Mouse (Mus musculus): ENCODE results near the gene Tcap. TPM values are rescaled to one million over a fixed set of nuclear protein-coding genes. Genes with fewer than 3 reads are reported as not detected.
A peak's percentile ranks its signal among the peaks of the same experiment; 100 is the strongest.

Gene Tcap
- polyA plus RNA-seq, 1 experiment from 2014 or later = 143 TPM

GRCm38 (mm10) chr11:98342000-98342945 lies 41.3 kb upstream of the Tcap start:
- H3K9ac ChIP-seq = peak overlapping the region; percentile 65
- peak; percentile 57 for ATAC-seq (ENCODE audit: insufficient number of reproducible peaks, low FRiP score)
- peaks cover 69% of the 10 kb centered on the region for H3K27me3 ChIP-seq (replicated peaks)
- peaks cover 26% of the 10 kb centered on the region for H3K4me1 ChIP-seq (replicated peaks)
- WGBS = 2% methylated on average over 29 of the region's 29 CpGs
- H3K36me3 ChIP-seq = no peaks in the 10 kb centered on the region
- no peaks in the 10 kb centered on the region for H3K9me3 ChIP-seq (replicated peaks)
- no peak overlapping the region for H3K27ac ChIP-seq (ENCODE audit: poor library complexity, severe bottlenecking)
- H3K4me3 ChIP-seq = peak overlapping the region; percentile 42
- peak overlapping the region; percentile 84 for H3K4me2 ChIP-seq

- H3K4me3 ChIP-seq = peak overlapping the region; percentile 30
Measured at GRCm38 (mm10) chr11:98345253-98345652, 38.4 kb upstream of the Tcap start.

DNA sequence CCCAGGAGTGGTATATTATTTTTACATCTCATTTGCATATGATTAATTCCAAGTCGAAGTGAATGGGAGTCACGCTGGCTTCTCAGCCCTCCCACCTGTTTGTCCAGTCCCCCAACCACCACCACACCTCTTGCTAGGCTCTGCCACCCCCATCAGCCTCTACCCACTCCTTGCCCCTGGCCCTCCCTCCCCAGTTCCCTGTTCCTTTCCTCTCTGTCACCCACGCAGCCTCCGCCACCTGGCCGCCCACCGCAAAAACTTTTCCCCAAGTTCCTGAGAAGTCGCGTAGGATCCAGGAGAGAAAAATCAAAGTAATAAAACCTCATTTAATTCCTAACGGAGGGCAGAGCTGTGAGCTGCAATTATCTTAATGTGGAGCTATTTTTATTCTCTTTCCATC lies 37.4 kb upstream of the Tcap start:
- H3K27me3 ChIP-seq (replicated peaks) = peaks cover 71% of the 10 kb centered on the region

More at GRCm38 (mm10) chr11:98345253-98345652, 38.4 kb upstream of the Tcap start:
- peaks cover 69% of the 10 kb centered on the region for H3K27me3 ChIP-seq (replicated peaks)
- H3K36me3 ChIP-seq = no peaks in the 10 kb centered on the region
- peak overlapping the region; percentile 66 for H3K4me2 ChIP-seq
- H3K9me3 ChIP-seq (replicated peaks) = no peaks in the 10 kb centered on the region
- no peak for ATAC-seq (ENCODE audit: insufficient number of reproducible peaks, low FRiP score)
- H3K9ac ChIP-seq = no peak overlapping the region
- peaks cover 34% of the 10 kb centered on the region for H3K4me1 ChIP-seq (replicated peaks)
- H3K27ac ChIP-seq (ENCODE audit: poor library complexity, severe bottlenecking) = no peak overlapping the region
- 2% methylated on average over 14 of the region's 14 CpGs for WGBS

DNA sequence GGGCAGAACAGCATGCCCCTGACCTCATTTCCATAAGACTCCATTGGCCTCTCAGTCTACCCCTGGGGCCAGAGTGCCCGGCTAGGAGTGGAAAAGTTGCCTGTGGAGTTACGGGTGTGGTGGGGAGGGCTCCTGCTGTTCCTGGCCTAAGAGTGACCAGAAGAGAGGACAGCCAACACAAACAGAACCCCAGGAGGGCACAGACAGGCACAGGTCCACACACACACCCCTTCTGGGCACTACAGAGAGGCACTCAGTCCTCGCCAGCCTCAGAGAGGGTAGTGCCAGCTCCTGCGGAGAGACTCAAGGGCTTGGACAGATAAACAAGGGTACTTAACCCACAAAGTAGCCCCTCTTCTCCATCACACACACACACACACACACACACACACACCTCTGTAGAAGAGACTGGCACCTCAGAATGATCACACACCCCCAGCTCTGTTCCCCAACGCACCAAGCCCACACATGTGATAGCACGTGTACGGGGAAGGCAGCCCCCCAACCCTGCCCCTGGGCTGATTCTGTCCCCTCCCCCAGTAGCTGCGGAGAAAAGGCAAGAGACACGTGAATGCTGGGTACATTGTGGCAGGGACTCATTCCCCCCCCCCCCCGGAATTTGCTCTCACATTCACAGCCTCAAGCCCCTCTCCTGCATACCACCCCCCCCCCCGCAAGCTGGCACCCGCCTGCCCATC lies 36.1 kb upstream of the Tcap start:
- H3K4me1 ChIP-seq (replicated peaks) = peaks cover 33% of the 10 kb centered on the region
- no peaks in the 10 kb centered on the region for H3K9me3 ChIP-seq (replicated peaks)

More for the DNA sequence above, 37.4 kb upstream of the Tcap start:
- no peaks in the 10 kb centered on the region for H3K9me3 ChIP-seq (replicated peaks)
- H3K27ac ChIP-seq (ENCODE audit: poor library complexity, severe bottlenecking) = no peak overlapping the region
- peak overlapping the region; percentile 66; the same call in 1 of the 2 replicates for H3K4me2 ChIP-seq
- H3K36me3 ChIP-seq = no peaks in the 10 kb centered on the region
- H3K4me3 ChIP-seq = 0 out of 2 replicates have a peak overlapping the region, but pooled peaks have one; percentile 4
- no peak overlapping the region for H3K9ac ChIP-seq
- ATAC-seq (ENCODE audit: insufficient number of reproducible peaks, low FRiP score) = no peak
- 15% methylated on average over 9 of the region's 9 CpGs for WGBS
- H3K4me1 ChIP-seq (replicated peaks) = peaks cover 38% of the 10 kb centered on the region

GRCm38 (mm10) chr11:98348083-98348961 lies 35.3 kb upstream of the Tcap start, which contains the start of gene Ppp1r1b:
Gene Ppp1r1b (plus strand): TSS chr11:98348404.
- under 1% methylated on average over 55 of the region's 55 CpGs for WGBS
- Histone ChIP-seq H3K4me1 (replicated peaks) (peaks cover 33% of the 10 kb centered on the region), H3K27me3 (replicated peaks) (peaks cover 80% of the 10 kb centered on the region), H3K9ac (peak within 1 kb of the TSS; percentile 72), H3K4me3 (peak within 1 kb of the TSS; percentile 61), H3K9me3 (replicated peaks) (no peaks in the 10 kb centered on the region), H3K36me3 (no peaks in the 10 kb centered on the region), H3K4me2 (peak within 1 kb of the TSS; percentile 90), H3K27ac (ENCODE audit: poor library complexity, severe bottlenecking) (no peak within 1 kb of the TSS)
- peak; percentile 53; the same call in 1 of the 2 replicates for ATAC-seq (ENCODE audit: insufficient number of reproducible peaks, low FRiP score)

More for the DNA sequence above, 36.1 kb upstream of the Tcap start:
- Histone ChIP-seq H3K27me3 (replicated peaks) (peaks cover 72% of the 10 kb centered on the region), H3K27ac (ENCODE audit: poor library complexity, severe bottlenecking) (no peak overlapping the region), H3K4me3 (peak overlapping the region; percentile 61), H3K4me2 (peak overlapping the region; percentile 90), H3K36me3 (no peaks in the 10 kb centered on the region), H3K9ac (no peak overlapping the region)
- 7% methylated on average over 12 of the region's 12 CpGs for WGBS
- no peak for ATAC-seq (ENCODE audit: insufficient number of reproducible peaks, low FRiP score)

DNA sequence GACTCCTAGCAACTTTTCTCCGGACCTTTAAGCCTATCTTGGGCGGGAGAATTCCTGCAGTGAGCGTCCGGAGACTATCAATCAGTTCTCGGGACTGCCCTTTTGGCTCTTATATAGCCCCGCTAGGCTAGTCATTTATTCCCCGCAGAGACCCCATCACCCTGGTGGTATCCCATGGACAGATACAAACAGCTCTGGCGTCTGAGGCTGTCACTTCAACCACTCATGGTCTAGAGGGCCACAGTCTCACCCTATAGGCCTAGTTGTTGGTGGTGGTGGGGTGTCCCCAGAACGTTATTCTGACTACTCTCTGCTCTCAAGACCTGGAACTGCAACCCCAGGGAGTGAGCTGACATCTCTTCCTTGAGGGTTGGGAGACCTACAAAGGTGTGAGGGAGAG lies 34.3 kb upstream of the Tcap start:
- H3K27me3 ChIP-seq (replicated peaks) = peaks cover 84% of the 10 kb centered on the region
- WGBS = 11% methylated on average over 9 of the region's 9 CpGs
- no peak for ATAC-seq (ENCODE audit: insufficient number of reproducible peaks, low FRiP score)
- peaks cover 33% of the 10 kb centered on the region for H3K4me1 ChIP-seq (replicated peaks)
- H3K9ac ChIP-seq = peak overlapping the region; percentile 72
- peak overlapping the region; percentile 61 for H3K4me3 ChIP-seq
- no peaks in the 10 kb centered on the region for H3K36me3 ChIP-seq
- H3K4me2 ChIP-seq = peak overlapping the region; percentile 90
- H3K9me3 ChIP-seq (replicated peaks) = no peaks in the 10 kb centered on the region
- H3K27ac ChIP-seq (ENCODE audit: poor library complexity, severe bottlenecking) = no peak overlapping the region

GRCm38 (mm10) chr11:98352272-98352990 lies 31.2 kb upstream of the Tcap start:
- Histone ChIP-seq H3K27me3 (replicated peaks) (peaks cover 78% of the 10 kb centered on the region), H3K4me3 (no peak overlapping the region), H3K4me2 (no peak overlapping the region), H3K27ac (ENCODE audit: poor library complexity, severe bottlenecking) (no peak overlapping the region), H3K36me3 (no peaks in the 10 kb centered on the region), H3K9me3 (replicated peaks) (no peaks in the 10 kb centered on the region), H3K9ac (no peak overlapping the region), H3K4me1 (replicated peaks) (peaks cover 42% of the 10 kb centered on the region)
- WGBS = 77% methylated on average over 18 of the region's 18 CpGs
- ATAC-seq (ENCODE audit: insufficient number of reproducible peaks, low FRiP score) = no peak

- H3K4me2 ChIP-seq = no peak overlapping the region
- H3K4me3 ChIP-seq = no peak overlapping the region
- H3K27me3 ChIP-seq (replicated peaks) = peaks cover 65% of the 10 kb centered on the region
- H3K27ac ChIP-seq (ENCODE audit: poor library complexity, severe bottlenecking) = no peak overlapping the region
- H3K9me3 ChIP-seq (replicated peaks) = no peaks in the 10 kb centered on the region
- ATAC-seq (ENCODE audit: insufficient number of reproducible peaks, low FRiP score) = no peak
- 42% methylated on average over 8 of the region's 8 CpGs for WGBS
- H3K4me1 ChIP-seq (replicated peaks) = peaks cover 34% of the 10 kb centered on the region
- no peaks in the 10 kb centered on the region for H3K36me3 ChIP-seq
- H3K9ac ChIP-seq = no peak overlapping the region
Measured at GRCm38 (mm10) chr11:98353651-98354211, 29.9 kb upstream of the Tcap start.

DNA sequence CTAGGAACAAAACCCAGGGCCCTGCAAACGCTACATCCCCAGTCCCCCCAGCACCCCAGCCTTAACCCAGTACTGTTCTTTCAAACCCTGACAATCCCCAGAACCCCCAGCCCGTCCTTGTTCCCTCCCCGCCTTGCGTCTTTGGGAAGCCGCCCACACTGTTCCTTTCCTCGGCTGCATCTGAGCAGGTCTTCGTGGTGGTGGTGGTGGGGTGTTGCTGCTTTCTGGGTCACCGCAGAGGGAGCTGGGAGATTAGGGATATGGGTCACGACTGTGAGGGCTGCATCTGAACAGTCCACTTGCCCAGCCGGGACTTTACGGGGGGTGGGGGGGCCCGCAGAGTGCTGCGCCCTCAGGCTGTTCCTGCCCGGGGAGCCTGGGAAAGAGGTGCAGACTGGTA lies 29.2 kb upstream of the Tcap start:
- ATAC-seq (ENCODE audit: insufficient number of reproducible peaks, low FRiP score) = no peak
- no peaks in the 10 kb centered on the region for H3K36me3 ChIP-seq
- no peak overlapping the region for H3K27ac ChIP-seq (ENCODE audit: poor library complexity, severe bottlenecking)
- peaks cover 37% of the 10 kb centered on the region for H3K4me1 ChIP-seq (replicated peaks)
- H3K9ac ChIP-seq = no peak overlapping the region
- 62% methylated on average over 14 of the region's 14 CpGs for WGBS
- H3K4me2 ChIP-seq = no peak overlapping the region
- H3K27me3 ChIP-seq (replicated peaks) = peaks cover 57% of the 10 kb centered on the region
- no peak overlapping the region for H3K4me3 ChIP-seq
- no peaks in the 10 kb centered on the region for H3K9me3 ChIP-seq (replicated peaks)

Measured in heart, embryonic 12.5 days (tissue).